Mouse (Mus musculus) mesoderm, embryonic 11.5 days (tissue): ENCODE measurements at regions not wholly inside any gene's neighbourhood (a gene's known extent, or its start where the extent isn't known, plus 50 kb on each side); places are given as distances from the start of the nearest gene placed in this dataset.
A peak's percentile ranks its signal among the peaks of the same experiment; 100 is the strongest.

Experiments used
- DNase-seq: peaks from one replicate; pipeline ENCODE4 v3.0.0-alpha.2; 2012; ENCODE audit warnings: low read depth, low spot score

- DNase-seq, result no peak
Observed at GRCm38 (mm10) chr1:21132340-21132739, 53.3 kb upstream of the Tram2 start.

- no peak for DNase-seq
Observed at GRCm38 (mm10) chr1:21146961-21147360, 67.9 kb upstream of the Tram2 start.

GRCm38 (mm10) chr1:21161742-21162141 lies 56.6 kb upstream of the Tmem14a start:
- DNase-seq, result peak; percentile 84

DNA sequence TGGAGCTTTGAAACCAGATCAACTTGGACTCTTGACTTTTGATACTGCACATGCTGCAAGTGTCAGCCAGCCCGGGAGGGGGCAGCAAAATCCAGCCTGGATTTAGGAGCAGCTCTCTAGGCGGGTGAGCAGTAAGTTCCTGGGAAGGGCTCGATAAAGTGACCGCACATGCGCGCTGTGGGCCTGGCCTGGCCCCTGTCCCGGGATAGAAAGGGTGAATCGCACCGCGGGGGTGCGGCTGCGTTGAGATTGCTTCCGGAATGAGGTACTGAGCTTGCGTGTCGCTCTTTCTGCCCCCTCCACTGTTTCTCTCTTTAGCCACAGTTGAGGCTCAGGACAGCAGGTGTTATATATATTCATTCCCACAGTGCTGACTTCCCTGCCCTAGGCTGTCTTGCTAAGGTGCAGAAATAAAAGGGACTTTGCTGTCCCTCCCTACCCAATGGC lies 52.1 kb upstream of the Tmem14a start:
- peak; percentile 92 for DNase-seq

DNA sequence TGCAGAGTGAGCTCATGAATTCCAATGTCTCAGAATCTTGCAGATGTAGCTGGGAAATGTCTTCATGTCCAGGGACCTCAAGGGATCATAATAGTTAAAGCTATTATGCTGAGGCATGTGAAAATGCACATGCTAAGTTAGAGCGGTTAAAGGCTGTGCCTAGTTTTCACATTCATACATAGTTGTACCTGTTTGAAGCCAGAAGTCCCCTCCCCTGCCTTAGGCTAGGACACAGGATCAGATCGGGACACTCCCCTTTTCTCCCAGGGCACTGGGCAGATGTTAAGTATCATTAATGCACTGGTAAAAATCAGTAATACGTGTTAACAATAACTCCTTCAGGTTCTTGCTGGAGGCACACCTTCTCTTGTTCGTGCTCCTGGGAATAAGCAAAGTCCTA lies 51.6 kb upstream of the Tmem14a start:
- DNase-seq, result no peak
